Mouse (Mus musculus) heart, postnatal 10 days (tissue): ENCODE results near the gene Pfkp. TPM values are rescaled to one million over a fixed set of nuclear protein-coding genes. Genes with fewer than 3 reads are reported as not detected.

Source experiments
- DNase-seq, 2 experiments: peaks; one replicate each; pipeline ENCODE4 v3.0.0; 2021
- intact Hi-C: fragments of 180-260 bp; cut with DNase I; formaldehyde crosslinking; loops from one replicate; pipeline ENCODE4 v1.15.1; 2025
- total RNA-seq, 2 experiments: library from RNA; stranded (reverse); gene quantifications; 2 replicates each; pipeline ENCODE4 v1.2.3; 2021

Gene Pfkp
- total RNA-seq, 2 experiments from 2014 or later, result 67.3 to 78.2 TPM

DNA sequence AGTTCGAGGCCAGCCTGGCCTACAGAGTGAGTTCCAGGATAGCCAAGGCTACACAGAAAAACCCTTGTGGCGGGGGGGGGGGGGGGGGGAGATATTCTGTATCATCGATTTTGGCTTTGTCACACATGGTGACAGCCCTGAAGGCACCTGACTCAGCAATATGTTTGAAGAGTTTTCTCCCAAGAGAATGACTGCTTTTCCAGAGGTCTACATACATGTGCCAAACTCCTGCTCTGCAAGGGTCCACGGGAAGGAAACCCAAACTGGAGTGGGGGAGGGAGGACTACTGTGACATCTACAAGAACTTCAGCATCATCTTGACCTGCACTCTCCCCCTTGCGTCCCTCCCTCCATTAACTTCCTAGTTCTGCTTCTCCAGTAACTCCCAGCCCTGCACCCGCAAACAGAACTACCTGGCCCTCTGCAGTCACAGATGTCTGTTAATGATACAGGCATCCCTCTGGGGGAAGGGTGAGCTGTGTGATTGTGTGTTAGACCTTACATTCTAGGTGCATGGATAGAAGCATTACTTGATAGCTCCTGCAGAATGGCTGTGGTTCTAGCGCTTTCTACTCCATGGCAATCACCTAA lies 10.9 kb downstream of the Pfkp start:
- DNase-seq, result no peak

GRCm38 (mm10) chr13:6636976-6637375 lies 11.6 kb downstream of the Pfkp start:
- intact Hi-C loops, result no loop called here
- no peak for DNase-seq

More for the DNA sequence above, 10.9 kb downstream of the Pfkp start:
- intact Hi-C loops, result no loop called here

DNA sequence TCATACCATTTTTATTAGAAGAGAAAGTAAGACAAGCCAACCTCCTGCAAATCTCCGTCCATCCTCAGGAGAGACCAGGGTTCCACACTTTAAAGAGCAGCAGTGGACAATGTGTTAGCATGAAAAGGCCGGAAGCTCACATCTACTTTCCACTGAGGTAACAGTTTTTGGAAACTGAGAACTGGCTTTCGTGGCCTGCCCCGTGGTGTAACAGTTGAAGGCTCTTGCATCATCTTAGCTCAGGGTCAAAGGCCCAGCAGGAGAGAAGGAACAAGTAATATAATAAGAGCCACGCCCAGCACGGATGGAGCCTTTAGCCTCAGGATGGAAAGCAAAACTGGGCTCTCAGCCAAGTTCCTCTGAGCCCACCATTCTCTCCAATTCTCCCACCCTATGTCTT lies 12.1 kb downstream of the Pfkp start:
- intact Hi-C loops, result no loop called here
- no peak for DNase-seq

- intact Hi-C loops, result no loop called here
- DNase-seq, result peak; percentile 50 to 57
These were observed 13.2 kb downstream of the Pfkp start for GRCm38 (mm10) chr13:6635138-6636076.

GRCm38 (mm10) chr13:6634063-6634462 lies 14.5 kb downstream of the Pfkp start:
- no peak for DNase-seq

DNA sequence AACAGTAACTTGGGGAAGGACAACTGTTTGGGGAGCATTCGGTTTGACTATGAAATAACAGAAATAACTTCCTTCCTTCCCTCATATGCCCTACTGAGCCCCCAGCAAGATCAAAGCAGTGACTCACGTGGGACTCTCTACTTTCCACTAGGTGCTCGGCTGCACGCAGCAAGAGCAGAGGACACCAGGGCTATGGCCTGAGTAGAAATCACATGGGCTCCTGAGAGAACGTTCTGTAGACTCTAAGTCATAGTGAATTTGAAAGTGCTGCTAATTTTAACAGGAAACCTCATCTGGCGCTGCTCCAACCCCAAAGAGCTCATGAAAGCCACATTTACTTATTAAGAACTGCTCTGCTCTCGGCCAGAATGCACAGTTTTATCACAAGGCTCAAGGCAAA lies 15.1 kb downstream of the Pfkp start:
- DNase-seq, result peak; percentile 74 to 77
- intact Hi-C loops, result no loop called here

More at GRCm38 (mm10) chr13:6634063-6634462, 14.5 kb downstream of the Pfkp start:
- intact Hi-C loops, result no loop called here

DNA sequence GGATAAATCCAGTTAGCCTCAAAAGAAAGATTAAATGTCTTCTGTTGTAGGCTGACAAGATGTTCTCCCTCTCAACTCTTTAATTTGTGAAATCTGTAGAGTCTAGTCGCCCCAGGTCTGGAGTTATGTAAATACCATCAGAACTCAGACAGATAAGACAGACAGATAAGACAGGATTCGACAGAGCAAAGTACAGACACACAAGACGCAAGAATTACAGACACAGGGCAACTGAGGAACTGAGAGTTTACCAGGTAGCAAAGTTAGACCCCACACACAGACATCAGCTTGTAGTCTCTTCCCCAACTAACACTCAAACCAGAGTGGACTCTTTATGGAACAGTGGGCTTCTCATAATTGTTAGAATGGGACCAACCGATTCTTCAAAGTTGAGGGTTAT lies 15.6 kb downstream of the Pfkp start:
- DNase-seq, result no peak
- intact Hi-C loops, result no loop called here

DNA sequence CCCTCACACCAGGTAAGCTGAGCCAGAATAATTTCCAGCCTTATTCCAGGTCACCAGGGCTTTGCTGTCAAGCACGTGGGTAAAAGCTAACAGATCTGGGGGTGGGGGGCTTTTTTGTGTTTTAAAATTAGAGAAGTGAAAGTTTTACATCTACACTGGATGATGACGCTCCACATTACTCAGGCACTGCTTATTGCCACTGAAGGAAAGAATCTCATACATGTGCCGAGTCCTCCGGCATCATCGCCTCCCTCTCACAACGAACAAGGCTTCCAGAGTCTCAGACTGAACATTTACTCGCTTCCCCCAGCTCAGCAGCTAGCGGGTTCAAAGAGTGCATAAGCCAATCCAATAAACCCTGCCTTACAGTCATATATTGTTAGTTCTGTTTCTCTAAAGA lies 16.1 kb downstream of the Pfkp start:
- intact Hi-C loops, result no loop called here
- DNase-seq, result no peak

DNA sequence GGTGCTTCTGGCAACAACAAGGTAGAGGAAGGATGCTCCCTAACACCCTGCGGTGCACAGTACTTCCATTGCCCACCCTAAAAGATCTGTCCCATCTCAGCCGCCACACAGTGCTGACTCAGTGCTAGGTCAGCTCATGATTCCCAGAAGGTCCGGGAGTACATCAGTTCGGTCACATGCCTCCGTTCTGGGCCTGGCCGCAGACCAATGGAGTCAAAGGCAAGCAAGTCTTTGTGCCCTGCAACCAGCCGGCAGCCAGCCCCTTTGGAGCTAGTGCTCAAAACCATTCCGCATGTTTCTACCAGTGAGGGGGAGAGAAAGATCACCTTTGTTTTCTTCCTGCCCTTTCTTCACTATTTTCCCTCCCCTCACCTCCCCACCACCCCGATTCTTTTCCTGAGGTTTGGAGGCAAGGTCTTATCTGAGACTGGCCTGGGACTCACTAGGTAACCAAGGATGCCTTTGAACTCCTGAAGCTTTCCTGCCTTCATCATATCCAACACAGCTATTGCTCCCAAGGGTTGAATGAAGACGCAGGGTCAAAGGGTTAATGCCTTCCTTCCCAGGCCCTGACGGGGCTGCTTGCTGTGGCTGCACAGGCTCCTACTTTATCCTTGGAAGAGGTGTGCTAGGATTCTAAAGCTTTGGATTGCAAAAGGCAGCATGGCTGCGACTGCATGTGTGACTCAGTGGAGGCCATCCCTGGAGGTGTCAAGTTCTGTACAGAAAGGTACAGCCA lies 16.6 kb downstream of the Pfkp start:
- DNase-seq, result peak in 1 of 2 experiments; percentile 49
- intact Hi-C loops, result no loop called here

- DNase-seq, result no peak
- intact Hi-C loops, result no loop called here
These were observed 17.9 kb downstream of the Pfkp start for GRCm38 (mm10) chr13:6630660-6631059.

- no peak for DNase-seq
- intact Hi-C loops, result no loop called here
These were observed 18.6 kb downstream of the Pfkp start for GRCm38 (mm10) chr13:6629927-6630326.

GRCm38 (mm10) chr13:6628998-6629764 lies 19.4 kb downstream of the Pfkp start:
- DNase-seq, result no peak
- intact Hi-C loops, result no loop called here

DNA sequence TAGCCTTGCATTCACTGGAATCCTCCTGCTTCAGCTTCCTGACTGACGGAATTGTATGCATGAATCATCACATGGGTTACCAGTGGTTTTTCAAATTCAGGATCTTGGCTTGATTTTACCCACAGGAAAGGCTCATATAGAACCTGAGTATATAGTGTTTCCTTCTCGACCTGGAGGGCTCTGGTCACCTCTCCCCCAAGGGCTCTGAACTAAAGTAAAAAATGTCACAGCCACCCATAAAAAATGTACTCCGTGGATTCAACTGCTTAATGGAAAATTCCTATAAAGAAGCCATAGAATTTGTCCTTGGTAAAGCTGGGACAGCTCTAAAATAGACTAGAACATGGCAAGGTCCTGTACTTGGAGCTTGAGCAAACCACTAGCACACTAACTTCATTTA lies 20.3 kb downstream of the Pfkp start:
- DNase-seq, result no peak
- intact Hi-C loops, result no loop called here

- no peak for DNase-seq
- intact Hi-C loops, result no loop called here
These were observed 21.2 kb downstream of the Pfkp start for GRCm38 (mm10) chr13:6627352-6627751.

DNA sequence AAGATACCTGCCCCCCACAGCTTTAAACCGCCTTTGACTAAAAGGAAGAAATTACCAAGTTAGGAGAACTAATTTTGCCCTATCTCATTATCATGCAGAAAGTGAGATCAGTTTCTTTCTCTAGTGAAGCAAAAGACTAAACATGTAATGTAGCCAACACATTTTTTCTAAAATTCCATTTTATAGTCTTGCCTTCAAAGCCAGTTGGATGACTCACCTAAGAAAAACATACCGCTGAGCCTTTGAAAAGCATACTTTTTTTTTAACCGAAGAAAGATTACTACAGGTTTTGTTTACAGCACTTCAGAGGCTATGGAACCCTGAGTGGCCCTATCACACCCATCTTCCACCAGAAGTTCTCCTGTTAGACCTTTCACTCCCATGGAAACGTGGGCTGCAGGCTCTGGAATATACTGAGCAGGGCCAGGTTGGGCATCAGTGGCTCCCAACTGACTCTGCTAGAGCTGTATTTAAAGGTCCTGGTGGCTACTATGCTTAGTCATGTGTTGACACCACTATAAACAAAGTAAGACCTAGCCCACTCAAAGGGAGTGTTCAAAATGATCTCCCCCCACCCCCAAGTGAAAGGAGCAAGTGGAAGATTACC lies 22.0 kb downstream of the Pfkp start:
- intact Hi-C loops, result no loop called here
- no peak for DNase-seq

- intact Hi-C loops, result no loop called here
- DNase-seq, result no peak
These were observed 22.6 kb downstream of the Pfkp start for GRCm38 (mm10) chr13:6625942-6626341.

GRCm38 (mm10) chr13:6624604-6625003 lies 24.0 kb downstream of the Pfkp start:
- intact Hi-C loops, result no loop called here
- no peak for DNase-seq

- intact Hi-C loops, result no loop called here
- DNase-seq, result no peak
These were observed 24.5 kb downstream of the Pfkp start for GRCm38 (mm10) chr13:6624121-6624520.

GRCm38 (mm10) chr13:6621831-6622230 lies 26.7 kb downstream of the Pfkp start:
- DNase-seq, result no peak
- intact Hi-C loops, result no loop called here

GRCm38 (mm10) chr13:6620250-6620649 lies 28.3 kb downstream of the Pfkp start:
- intact Hi-C loops, result no loop called here
- DNase-seq, result no peak
